ENCODE assay signal across 8 mouse cellular contexts in genomic region chr5:146844945-146845365, GRCm38 (mm10). TPM values are rescaled to one million over a fixed set of nuclear protein-coding genes. Genes with fewer than 3 reads are reported as not detected.
A peak's percentile ranks its signal among the peaks of the same experiment; 100 is the strongest.
DNase-seq lines count a peak whose midpoint lies in the region; ATAC-seq and TF ChIP-seq lines count a peak whose summit lies in the region.

Rasl11a (plus strand) TSS chr5:146845071.

- no peak for TF ChIP-seq CTCF in testis, adult 2 months (IDR thresholded peaks at IDR 0.05; ENCODE audit: control insufficient read depth, insufficient read depth, insufficient replicate concordance, low read depth, low read length)

- TF ChIP-seq POLR2A in testis, adult 2 months (IDR thresholded peaks at IDR 0.05; ENCODE audit: control insufficient read depth, low read depth, low read length), result peak; percentile 33; the same call in 1 of the 2 replicates

- H3K4me2 ChIP-seq in forebrain, embryonic 13.5 days, result peak within 1 kb of the TSS; percentile 93
- peak within 1 kb of the TSS; percentile 100 for H3K4me2 ChIP-seq in heart, embryonic 16.5 days (ENCODE audit: low read depth, low read length)
- H3K4me2 ChIP-seq in liver, embryonic 13.5 days, result peak within 1 kb of the TSS; percentile 93

- no peaks in the 10 kb centered on the region for H3K9me3 ChIP-seq in ES-E14 (ENCODE audit: control insufficient read depth, insufficient read depth, low read depth, low read length)
- no peaks in the 10 kb centered on the region for H3K9me3 ChIP-seq in forebrain, embryonic 13.5 days (replicated peaks)
- H3K9me3 ChIP-seq in heart, embryonic 16.5 days (replicated peaks; ENCODE audit: control insufficient read depth, low read length), result no peaks in the 10 kb centered on the region
- no peaks in the 10 kb centered on the region for H3K9me3 ChIP-seq in liver, embryonic 13.5 days (replicated peaks)

- no peaks in the 10 kb centered on the region for H3K27me3 ChIP-seq in forebrain, embryonic 13.5 days
- no peaks in the 10 kb centered on the region for H3K27me3 ChIP-seq in heart, embryonic 16.5 days (ENCODE audit: control insufficient read depth, insufficient read depth, low read length)
- H3K27me3 ChIP-seq in liver, embryonic 13.5 days, result peaks cover 43% of the 10 kb centered on the region
- no peaks in the 10 kb centered on the region for H3K27me3 ChIP-seq in testis, adult 2 months (ENCODE audit: control insufficient read depth, insufficient read depth, low read length)

- WGBS in forebrain, embryonic 13.5 days, result under 1% methylated on average over 38 of the region's 40 CpGs
- WGBS in heart, embryonic 16.5 days, result under 1% methylated on average over 38 of the region's 40 CpGs
- WGBS in liver, embryonic 13.5 days (ENCODE audit: insufficient replicate concordance), result under 1% methylated on average over 40 of the region's 40 CpGs

- H3K4me1 ChIP-seq in ES-E14 (ENCODE audit: control insufficient read depth in 2 of 2, insufficient read depth in 2 of 2, low read length in 2 of 2, poor library complexity in 1 of 2), result peaks cover 0 to 2% of the 10 kb centered on the region in 2 experiments; a peak in 1 of 4 replicates
- H3K4me1 ChIP-seq in forebrain, embryonic 13.5 days, result peaks cover 18% of the 10 kb centered on the region
- H3K4me1 ChIP-seq in heart, embryonic 16.5 days (ENCODE audit: control insufficient read depth, insufficient read depth, low read length), result peaks cover 6% of the 10 kb centered on the region
- peaks cover 18% of the 10 kb centered on the region for H3K4me1 ChIP-seq in liver, embryonic 13.5 days (replicated peaks)
- H3K4me1 ChIP-seq in testis, adult 2 months (ENCODE audit: control insufficient read depth, insufficient read depth, low read length), result peaks cover 6% of the 10 kb centered on the region

- no peak for DNase-seq in ES-E14 (ENCODE audit: low read depth, low spot score)
- peak; percentile 66 for DNase-seq in cerebellum, adult 11-12 months
- DNase-seq in kidney, postnatal 14 days, result peak; percentile 92
- DNase-seq in liver, embryonic 13.5 days, result peak; percentile 65
- peak; percentile 86 for DNase-seq in neural tube, embryonic 10.5 days (ENCODE audit: extremely low spot score, low spot score)

- peak within 1 kb of the TSS; percentile 69 for H3K9ac ChIP-seq in ES-E14 (ENCODE audit: insufficient read depth, low read depth, low read length, poor library complexity, severe bottlenecking)
- H3K9ac ChIP-seq in forebrain, embryonic 13.5 days, result peak within 1 kb of the TSS; percentile 80
- H3K9ac ChIP-seq in heart, embryonic 16.5 days (ENCODE audit: low read length), result peak within 1 kb of the TSS; percentile 77
- H3K9ac ChIP-seq in liver, embryonic 13.5 days, result peak within 1 kb of the TSS; percentile 70

- 0 out of 2 replicates have a peak, but pooled peaks cover 3% of the 10 kb centered on the region for H3K36me3 ChIP-seq in ES-E14 (ENCODE audit: control insufficient read depth, insufficient read depth, low read length, poor library complexity, severe bottlenecking)
- peaks cover 5% of the 10 kb centered on the region for H3K36me3 ChIP-seq in forebrain, embryonic 13.5 days (ENCODE audit: poor library complexity, severe bottlenecking)
- H3K36me3 ChIP-seq in heart, embryonic 16.5 days (ENCODE audit: control insufficient read depth, insufficient read depth), result no peaks in the 10 kb centered on the region
- no peaks in the 10 kb centered on the region for H3K36me3 ChIP-seq in liver, embryonic 13.5 days
- no peaks in the 10 kb centered on the region for H3K36me3 ChIP-seq in testis, adult 2 months (ENCODE audit: control insufficient read depth, insufficient read depth, low read length)

- in situ Hi-C loops in ES-E14 (cut with MboI; ENCODE audit: low sequenced_read_pairs in 2 of 2, unreplicated experiment in 2 of 2), result no loop called here

- peak; percentile 94 for ATAC-seq in forebrain, embryonic 13.5 days
- ATAC-seq in heart, embryonic 16.5 days (replicated peaks; ENCODE audit: extremely low read depth, insufficient read depth, low FRiP score), result peak; percentile 94
- peak; percentile 88 for ATAC-seq in liver, embryonic 13.5 days (ENCODE audit: low read depth)

- H3K27ac ChIP-seq in ES-E14 (ENCODE audit: insufficient read depth, low read depth, low read length, poor library complexity, severe bottlenecking), result no peak within 1 kb of the TSS
- peak within 1 kb of the TSS; percentile 77 for H3K27ac ChIP-seq in forebrain, embryonic 13.5 days
- peak within 1 kb of the TSS; percentile 61 for H3K27ac ChIP-seq in heart, embryonic 16.5 days (ENCODE audit: low read length)
- H3K27ac ChIP-seq in liver, embryonic 13.5 days, result no peak within 1 kb of the TSS
- peak within 1 kb of the TSS; percentile 39; the same call in 1 of the 2 replicates for H3K27ac ChIP-seq in testis, adult 2 months (ENCODE audit: control insufficient read depth, insufficient read depth, low read depth, low read length)

- H3K4me3 ChIP-seq in ES-E14 (ENCODE audit: insufficient read depth in 1 of 2, low read depth in 1 of 2, low read length in 2 of 2, poor library complexity in 1 of 2, severe bottlenecking in 1 of 2), result peak within 1 kb of the TSS; percentile 77 to 88
- peak within 1 kb of the TSS; percentile 70 for H3K4me3 ChIP-seq in forebrain, embryonic 13.5 days
- peak within 1 kb of the TSS; percentile 73 for H3K4me3 ChIP-seq in heart, embryonic 16.5 days (ENCODE audit: low read length)
- peak within 1 kb of the TSS; percentile 63 for H3K4me3 ChIP-seq in liver, embryonic 13.5 days (replicated peaks)
- H3K4me3 ChIP-seq in testis, adult 2 months (ENCODE audit: control insufficient read depth, low read depth, low read length), result peak within 1 kb of the TSS; percentile 52

TF ChIP-seq in ES-E14, 5 proteins besides CTCF, POLR2A, EP300 and RAD21:
- TF ChIP-seq HCFC1 (IDR thresholded peaks at IDR 0.05; ENCODE audit: borderline replicate concordance, insufficient read depth, low read length), result 0 out of 2 replicates have a peak, but pooled peaks have one; percentile 39
- TF ChIP-seq ZC3H11A (IDR thresholded peaks at IDR 0.05; ENCODE audit: borderline replicate concordance, low read depth, low read length), result no peak
- TF ChIP-seq MAFK (IDR thresholded peaks at IDR 0.05; ENCODE audit: insufficient read depth, low read depth, low read length), result no peak
- TF ChIP-seq CHD2 (IDR thresholded peaks at IDR 0.05; ENCODE audit: low read depth, low read length), result no peak

RNA-seq across cellular contexts. Expression of gene Rasl11a, which starts in this region (rescaled TPM):
- 4.1 and 7.3 TPM in 2 replicates for total RNA-seq in ES-E14 (2012; rRNA removed)
- 17.8 and 19.4 TPM in 2 replicates for polyA plus RNA-seq in forebrain, embryonic 13.5 days (2015; fragmentation: Nextera tagmentation; extraction: Ambion mirVana)
- 11.7 and 12.1 TPM in 2 replicates for polyA plus RNA-seq in heart, embryonic 16.5 days (2015; fragmentation: Nextera tagmentation; extraction: Ambion mirVana)
- polyA plus RNA-seq in liver, embryonic 13.5 days (2015; fragmentation: Nextera tagmentation; extraction: Ambion mirVana), result 2.9 and 3.1 TPM in 2 replicates
- 0.84 and 1.6 TPM in 2 replicates for polyA plus RNA-seq in testis, adult 2 months (2012; rRNA removed)

Comparison
In these comparisons a context has a peak if more than half of its experiments do, and no peak if none do; other contexts are left out.
1. H3K27ac ChIP-seq: peak in forebrain, embryonic 13.5 days (single experiment), heart, embryonic 16.5 days (single experiment) and testis, adult 2 months (single experiment); none in ES-E14 (single experiment) and liver, embryonic 13.5 days (single experiment).
2. Peak in every context shown above with its lines, with median percentiles within 50 percentile points of each other: H3K4me3 ChIP-seq, H3K9ac ChIP-seq, ATAC-seq and H3K4me2 ChIP-seq.